Mouse (Mus musculus): ENCODE results near the gene Trim8. TPM values are rescaled to one million over a fixed set of nuclear protein-coding genes. Genes with fewer than 3 reads are reported as not detected.

Gene Trim8
- polyA plus RNA-seq, 1 experiment from 2014 or later = 28.7 TPM

DNA sequence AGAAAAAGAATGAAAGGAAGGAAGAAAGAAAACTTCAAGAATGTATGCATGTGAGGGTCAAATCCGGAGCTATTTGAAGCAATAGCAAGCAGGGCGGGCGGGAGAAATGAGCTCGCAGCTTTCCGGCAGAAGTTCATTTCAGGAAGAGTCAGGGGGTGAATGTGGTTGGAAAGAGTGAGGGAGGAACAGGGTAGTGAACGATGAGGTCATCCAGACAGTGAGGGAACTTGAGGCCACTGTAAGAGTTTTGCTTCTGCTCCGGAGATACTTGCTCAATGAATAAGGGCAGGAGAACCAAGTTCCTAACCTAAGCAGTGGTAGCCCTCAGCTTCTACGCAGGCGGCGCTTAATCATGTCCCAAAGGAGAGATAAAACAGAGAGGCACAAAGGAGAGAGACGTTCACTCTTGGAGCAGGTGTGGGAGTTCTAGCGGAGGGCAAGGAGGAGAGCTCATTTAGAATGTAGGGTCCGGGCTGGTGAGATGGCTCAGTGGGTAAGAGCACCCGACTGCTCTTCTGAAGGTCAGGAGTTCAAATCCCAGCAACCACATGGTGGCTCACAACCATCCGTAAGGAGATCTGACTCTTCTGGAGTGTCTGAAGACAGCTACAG is 21.0 kb downstream of the Trim8 start:
- peaks cover 43% of the 10 kb centered on the region for H3K4me1 ChIP-seq (ENCODE audit: control insufficient read depth, insufficient read depth, low read length)
- no peaks in the 10 kb centered on the region for H3K9me3 ChIP-seq (ENCODE audit: control insufficient read depth, low read length)
- H3K4me2 ChIP-seq (ENCODE audit: low read depth) = no peak overlapping the region
- no peak for DNase-seq (ENCODE audit: low spot score)
- H3K27ac ChIP-seq (ENCODE audit: low read depth, low read length) = no peak overlapping the region
- H3K36me3 ChIP-seq (ENCODE audit: control insufficient read depth, insufficient read depth, low read length) = no peaks in the 10 kb centered on the region
- ATAC-seq (ENCODE audit: insufficient read depth, low FRiP score, low TSS enrichment) = no peak
- no peak overlapping the region for H3K4me3 ChIP-seq (ENCODE audit: low read depth, low read length)
- WGBS = 43% methylated on average over 15 of the region's 15 CpGs
- no peaks in the 10 kb centered on the region for H3K27me3 ChIP-seq (ENCODE audit: control insufficient read depth, insufficient read depth, low read length)
- no peak overlapping the region for H3K9ac ChIP-seq (ENCODE audit: low read length)

DNA sequence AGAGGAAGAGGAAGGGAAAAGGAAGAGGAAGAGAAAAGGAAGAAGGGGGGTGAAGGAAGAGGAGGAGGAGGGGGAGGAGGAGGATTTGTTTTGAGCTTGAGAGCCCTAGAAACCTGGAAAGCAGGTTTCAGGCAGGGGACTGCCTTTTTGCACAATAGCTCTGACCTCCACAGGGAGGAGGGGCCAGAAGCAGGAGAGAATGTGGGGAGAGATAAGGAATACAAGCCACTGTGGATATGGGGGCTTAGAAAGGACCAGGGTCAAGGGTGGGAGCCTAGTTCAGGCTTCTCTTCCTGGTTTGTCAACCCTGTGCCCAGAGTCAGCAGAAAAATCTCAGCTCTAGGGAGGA is 21.6 kb downstream of the Trim8 start:
- peak overlapping the region; percentile 27; the same call in 1 of the 2 replicates for H3K9ac ChIP-seq (ENCODE audit: low read length)
- peak overlapping the region; percentile 63; the same call in 1 of the 2 replicates for H3K27ac ChIP-seq (ENCODE audit: low read depth, low read length)
- no peaks in the 10 kb centered on the region for H3K27me3 ChIP-seq (ENCODE audit: control insufficient read depth, insufficient read depth, low read length)
- H3K4me3 ChIP-seq (ENCODE audit: low read depth, low read length) = no peak overlapping the region
- peak overlapping the region; percentile 39; the same call in 1 of the 2 replicates for H3K4me2 ChIP-seq (ENCODE audit: low read depth)
- DNase-seq (ENCODE audit: low spot score) (no peak), ATAC-seq (ENCODE audit: insufficient read depth, low FRiP score, low TSS enrichment) (no peak)
- H3K36me3 ChIP-seq (ENCODE audit: control insufficient read depth, insufficient read depth, low read length) = no peaks in the 10 kb centered on the region
- peaks cover 44% of the 10 kb centered on the region for H3K4me1 ChIP-seq (ENCODE audit: control insufficient read depth, insufficient read depth, low read length)
- no peaks in the 10 kb centered on the region for H3K9me3 ChIP-seq (ENCODE audit: control insufficient read depth, low read length)

DNA sequence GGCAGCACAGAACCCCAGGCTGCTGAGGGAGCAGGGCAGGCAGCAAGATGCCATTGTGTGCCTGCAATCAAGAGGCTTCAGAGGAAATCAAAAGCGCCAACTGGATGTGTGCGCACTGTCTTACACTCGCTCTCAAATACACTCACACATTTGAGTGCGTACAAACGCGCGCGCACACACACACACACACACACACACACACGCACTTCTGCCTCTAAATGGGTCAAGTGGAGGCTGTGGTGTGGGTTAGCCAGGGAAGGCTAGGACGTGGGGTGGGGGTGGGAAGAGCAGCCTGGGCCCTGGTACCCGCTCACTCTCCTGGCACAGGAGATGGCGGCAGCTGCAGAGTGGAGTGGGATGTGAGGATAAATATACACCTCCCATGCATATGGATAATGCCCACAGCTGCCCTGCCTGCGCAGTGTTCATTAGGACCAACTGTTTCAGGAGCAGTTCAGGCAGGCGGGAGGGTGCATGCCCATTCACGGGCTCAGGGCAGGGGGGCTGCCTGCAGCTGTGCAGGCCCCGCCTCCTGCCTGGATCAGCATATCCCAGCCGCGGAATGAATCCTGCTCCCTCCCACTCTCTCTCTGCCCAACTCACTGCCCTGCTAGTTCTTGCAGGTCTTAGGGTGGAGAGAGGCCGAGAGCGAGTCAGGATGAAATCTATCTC is 22.1 kb downstream of the Trim8 start:
- Histone ChIP-seq H3K36me3 (ENCODE audit: control insufficient read depth, insufficient read depth, low read length) (no peaks in the 10 kb centered on the region), H3K9ac (ENCODE audit: low read length) (peak overlapping the region; percentile 27; the same call in 1 of the 2 replicates), H3K4me1 (ENCODE audit: control insufficient read depth, insufficient read depth, low read length) (peaks cover 44% of the 10 kb centered on the region), H3K9me3 (ENCODE audit: control insufficient read depth, low read length) (no peaks in the 10 kb centered on the region), H3K4me2 (ENCODE audit: low read depth) (peak overlapping the region; percentile 39), H3K4me3 (ENCODE audit: low read depth, low read length) (no peak overlapping the region), H3K27me3 (ENCODE audit: control insufficient read depth, insufficient read depth, low read length) (no peaks in the 10 kb centered on the region), H3K27ac (ENCODE audit: low read depth, low read length) (peak overlapping the region; percentile 63; the same call in 1 of the 2 replicates)
- DNase-seq (ENCODE audit: low spot score) = peak; percentile 83
- peak; percentile 86 for ATAC-seq (ENCODE audit: insufficient read depth, low FRiP score, low TSS enrichment)
- 8% methylated on average over 20 of the region's 20 CpGs for WGBS

DNA sequence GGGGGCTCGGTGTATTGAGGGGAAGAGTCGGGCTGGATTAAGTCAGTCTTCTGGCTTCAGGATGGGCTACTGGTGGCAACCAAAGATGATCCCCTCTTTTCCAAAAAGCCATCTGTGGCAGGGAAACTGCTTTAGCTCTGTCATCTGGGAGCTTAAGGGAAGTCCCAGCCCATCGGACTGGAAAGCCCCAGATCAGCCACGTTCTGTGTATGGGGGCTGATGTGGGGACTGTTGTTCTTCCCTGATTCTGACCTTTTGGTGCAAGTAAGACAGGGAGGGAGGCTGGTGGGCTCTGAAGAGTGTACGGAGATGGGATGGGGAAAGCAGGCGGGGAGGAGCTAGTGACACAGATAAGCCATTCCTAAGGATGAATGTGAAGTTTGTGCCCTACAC is 22.6 kb downstream of the Trim8 start:
- no peak overlapping the region for H3K4me3 ChIP-seq (ENCODE audit: low read depth, low read length)
- H3K9me3 ChIP-seq (ENCODE audit: control insufficient read depth, low read length) = no peaks in the 10 kb centered on the region
- peaks cover 47% of the 10 kb centered on the region for H3K4me1 ChIP-seq (ENCODE audit: control insufficient read depth, insufficient read depth, low read length)
- 0 out of 2 replicates have a peak overlapping the region, but pooled peaks have one; percentile 9 for H3K9ac ChIP-seq (ENCODE audit: low read length)
- 13% methylated on average over 6 of the region's 6 CpGs for WGBS
- no peaks in the 10 kb centered on the region for H3K27me3 ChIP-seq (ENCODE audit: control insufficient read depth, insufficient read depth, low read length)
- peak overlapping the region; percentile 39 for H3K4me2 ChIP-seq (ENCODE audit: low read depth)
- peak overlapping the region; percentile 51 for H3K27ac ChIP-seq (ENCODE audit: low read depth, low read length)
- DNase-seq (ENCODE audit: low spot score) = no peak
- H3K36me3 ChIP-seq (ENCODE audit: control insufficient read depth, insufficient read depth, low read length) = no peaks in the 10 kb centered on the region
- ATAC-seq (ENCODE audit: insufficient read depth, low FRiP score, low TSS enrichment) = no peak

DNA sequence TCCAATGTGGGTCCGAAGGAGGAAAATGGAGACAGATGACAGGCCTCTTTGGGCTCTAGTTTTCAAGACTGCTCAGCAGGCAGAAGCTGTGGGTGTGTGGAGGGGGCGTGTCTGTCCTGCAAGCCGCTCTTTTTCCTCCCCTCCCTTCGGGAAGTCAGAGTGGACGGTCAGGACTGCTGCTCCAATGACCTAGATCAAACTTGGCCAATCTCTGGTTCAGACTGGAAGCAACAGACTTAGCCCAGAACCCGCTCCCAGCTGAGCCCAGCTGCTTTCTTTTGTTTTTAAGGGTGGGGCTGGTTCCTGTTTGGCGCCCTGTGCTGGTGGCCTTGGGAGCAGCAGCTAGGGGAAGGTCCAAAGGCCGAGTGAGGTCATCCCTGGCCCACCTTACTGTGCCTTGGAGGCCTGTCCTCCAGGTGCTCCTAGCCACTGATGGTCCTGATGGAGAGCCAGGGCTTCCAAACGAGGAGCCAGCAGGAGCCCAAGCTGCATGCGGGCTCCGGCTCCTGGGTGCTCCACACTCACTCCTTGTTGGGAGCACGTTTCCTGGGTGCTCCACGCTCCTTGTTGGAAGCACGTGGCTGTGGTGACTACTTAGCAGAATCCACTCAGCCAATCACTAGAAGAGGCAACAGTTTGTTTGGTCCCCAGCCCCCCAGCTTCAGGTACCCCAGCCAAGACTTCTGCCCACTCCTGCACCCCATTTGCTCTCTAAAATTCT is 23.3 kb downstream of the Trim8 start:
- Histone ChIP-seq H3K4me3 (ENCODE audit: low read depth, low read length) (no peak overlapping the region), H3K36me3 (ENCODE audit: control insufficient read depth, insufficient read depth, low read length) (no peaks in the 10 kb centered on the region), H3K4me1 (ENCODE audit: control insufficient read depth, insufficient read depth, low read length) (peaks cover 53% of the 10 kb centered on the region), H3K27ac (ENCODE audit: low read depth, low read length) (peak overlapping the region; percentile 51; the same call in 1 of the 2 replicates), H3K27me3 (ENCODE audit: control insufficient read depth, insufficient read depth, low read length) (no peaks in the 10 kb centered on the region), H3K9ac (ENCODE audit: low read length) (0 out of 2 replicates have a peak overlapping the region, but pooled peaks have one; percentile 12), H3K4me2 (ENCODE audit: low read depth) (peak overlapping the region; percentile 39), H3K9me3 (ENCODE audit: control insufficient read depth, low read length) (no peaks in the 10 kb centered on the region)
- WGBS = 24% methylated on average over 14 of the region's 14 CpGs
- ATAC-seq (ENCODE audit: insufficient read depth, low FRiP score, low TSS enrichment) (no peak), DNase-seq (ENCODE audit: low spot score) (peak; percentile 46)

DNA sequence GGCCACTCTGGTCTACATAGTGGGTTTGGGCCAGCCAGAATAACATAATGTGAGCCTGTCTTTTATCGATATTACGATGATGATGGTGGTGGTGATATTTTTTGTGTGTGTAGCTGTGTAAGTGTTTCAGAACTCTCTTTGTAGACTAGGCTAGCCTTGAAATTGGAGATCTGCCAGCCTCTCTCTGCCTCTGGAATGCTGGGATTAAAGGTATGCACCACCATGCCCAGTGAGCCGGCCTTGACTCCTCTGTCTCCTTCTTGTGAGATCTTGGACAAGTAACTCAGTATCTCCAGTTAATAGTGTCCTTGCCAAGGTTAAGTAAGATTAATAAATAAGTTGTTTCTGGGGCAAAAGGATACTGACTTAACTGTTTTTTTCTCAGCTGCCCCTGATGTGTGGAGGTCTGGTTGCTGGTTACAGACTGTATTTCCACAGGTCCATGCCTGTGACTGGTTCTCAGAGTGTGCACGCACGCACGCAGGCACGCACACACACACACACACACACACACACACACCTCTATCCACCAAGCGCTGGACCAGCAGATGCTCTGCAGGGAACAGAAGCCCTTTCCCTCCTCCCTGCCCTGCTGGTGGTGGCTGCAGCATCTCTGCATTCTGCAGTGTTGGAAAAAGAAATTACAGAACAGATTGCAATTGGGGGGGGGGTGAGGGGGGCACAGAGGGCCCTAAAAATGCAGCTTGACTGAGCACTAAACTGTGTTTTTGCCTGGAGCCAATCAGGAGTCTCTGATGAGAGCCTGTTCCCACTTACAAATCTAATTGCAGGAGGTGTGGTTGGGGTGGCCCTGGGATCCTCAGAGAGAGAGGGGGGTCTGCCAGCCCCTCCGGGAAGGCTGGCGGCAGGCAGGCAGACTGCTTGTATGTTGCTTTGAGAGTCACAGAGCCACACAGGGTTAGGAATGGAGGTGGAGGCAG is 24.5 kb downstream of the Trim8 start:
- Histone ChIP-seq H3K4me1 (ENCODE audit: control insufficient read depth, insufficient read depth, low read length) (peaks cover 65% of the 10 kb centered on the region), H3K4me2 (ENCODE audit: low read depth) (no peak overlapping the region), H3K9me3 (ENCODE audit: control insufficient read depth, low read length) (no peaks in the 10 kb centered on the region), H3K36me3 (ENCODE audit: control insufficient read depth, insufficient read depth, low read length) (no peaks in the 10 kb centered on the region), H3K27ac (ENCODE audit: low read depth, low read length) (no peak overlapping the region), H3K4me3 (ENCODE audit: low read depth, low read length) (no peak overlapping the region), H3K27me3 (ENCODE audit: control insufficient read depth, insufficient read depth, low read length) (no peaks in the 10 kb centered on the region), H3K9ac (ENCODE audit: low read length) (no peak overlapping the region)
- ATAC-seq (ENCODE audit: insufficient read depth, low FRiP score, low TSS enrichment) (no peak), DNase-seq (ENCODE audit: low spot score) (no peak)
- WGBS = 51% methylated on average over 10 of the region's 10 CpGs

DNA sequence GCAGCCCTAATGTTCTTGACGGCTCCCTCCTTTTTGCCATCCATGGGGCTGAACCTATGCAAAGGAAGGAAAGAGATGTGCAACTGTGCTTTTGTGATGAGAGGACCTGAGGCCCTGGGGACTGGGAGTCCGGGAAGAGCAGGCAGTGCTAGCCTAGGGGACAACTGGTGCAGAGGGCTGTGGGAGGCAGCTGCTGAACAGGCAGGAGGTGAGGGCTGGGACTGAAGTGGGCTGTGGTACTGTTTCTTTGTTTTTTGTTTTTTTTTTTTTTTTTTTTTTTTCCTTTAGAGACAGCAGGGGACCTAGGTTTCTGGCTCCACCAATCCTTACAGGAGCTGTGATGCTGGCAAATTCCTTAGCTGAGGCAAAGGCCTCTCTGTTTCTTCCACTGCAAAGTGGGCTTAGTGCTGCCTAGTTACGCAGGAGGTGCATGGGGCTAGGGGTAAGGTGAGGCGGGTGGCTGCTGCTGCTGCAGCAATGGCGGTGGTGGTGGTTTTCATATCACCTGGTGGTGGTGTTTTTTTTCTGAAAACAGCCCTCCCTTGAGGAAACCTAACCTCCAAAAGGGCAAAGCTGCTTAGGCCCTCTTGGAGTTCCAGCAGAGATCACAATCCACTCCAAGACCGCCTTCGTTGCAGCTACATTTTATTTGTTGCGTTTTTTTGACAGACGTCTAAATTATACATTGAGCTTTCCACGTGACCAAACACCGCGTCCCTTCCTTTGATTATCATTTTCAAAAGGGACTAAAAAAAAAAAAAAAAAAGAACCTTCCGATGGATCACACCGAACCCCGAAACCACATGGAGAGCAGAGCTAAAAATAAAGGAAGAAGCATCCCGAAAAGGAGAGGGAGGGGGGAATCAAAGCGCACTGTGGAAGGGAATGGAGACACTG is 26.4 kb downstream of the Trim8 start:
- WGBS = 12% methylated on average over 17 of the region's 17 CpGs
- Histone ChIP-seq H3K9me3 (ENCODE audit: control insufficient read depth, low read length) (no peaks in the 10 kb centered on the region), H3K9ac (ENCODE audit: low read length) (peak overlapping the region; percentile 52), H3K4me2 (ENCODE audit: low read depth) (peak overlapping the region; percentile 53), H3K27ac (ENCODE audit: low read depth, low read length) (peak overlapping the region; percentile 88), H3K4me3 (ENCODE audit: low read depth, low read length) (peak overlapping the region; percentile 21; the same call in 1 of the 2 replicates), H3K36me3 (ENCODE audit: control insufficient read depth, insufficient read depth, low read length) (no peaks in the 10 kb centered on the region), H3K27me3 (ENCODE audit: control insufficient read depth, insufficient read depth, low read length) (no peaks in the 10 kb centered on the region), H3K4me1 (ENCODE audit: control insufficient read depth, insufficient read depth, low read length) (peaks cover 81% of the 10 kb centered on the region)
- no peak for DNase-seq (ENCODE audit: low spot score)
- ATAC-seq (ENCODE audit: insufficient read depth, low FRiP score, low TSS enrichment) = no peak
